Mouse (Mus musculus): Measurements from ENCODE around the gene Ppm1l. TPM values are rescaled to one million over a fixed set of nuclear protein-coding genes. Genes with fewer than 3 reads are reported as not detected.

Gene Ppm1l
- total RNA-seq (2023): 6.6 TPM

GRCm38 (mm10) chr3:69316391-69317195 lies at the start of gene Ppm1l:
TSS of gene Ppm1l (plus strand) at chr3:69316861.

GRCm38 (mm10) chr3:69598261-69599165 lies 281.9 kb downstream of the Ppm1l start, which contains the start of gene B3galnt1:
TSS of gene B3galnt1 (minus strand) at chr3:69598960.

Other genes starting within 250 kb of the Ppm1l start
- gene Kpna4, start 189.7 kb upstream of the Ppm1l start, total RNA-seq (2023): 138 TPM
- not detected for gene Arl14, start 94.4 kb upstream of the Ppm1l start, total RNA-seq (2023)

Data from CD8-positive naive resting alpha-beta T cell, adult 57 days (primary cell).